Mouse (Mus musculus) heart, embryonic 11.5 days (tissue): ENCODE data around the gene Inpp5e. TPM values are rescaled to one million over a fixed set of nuclear protein-coding genes. Genes with fewer than 3 reads are reported as not detected.

Source experiments
- ATAC-seq: fragments of 200-750 bp; cut with Nextera tagmentation; replicated peaks from 2 replicates; pipeline ENCODE4 v1.8.0; 2017; ENCODE audit warnings: moderate library complexity; ENCODE audit not compliant: insufficient number of reproducible peaks, low FRiP score, low TSS enrichment
- H3K27ac ChIP-seq: fragments of 300-500 bp; sonication (generic); 2 replicates; pipeline ENCODE4 v1.5.1; 2014; ENCODE audit warnings: mild to moderate bottlenecking, low read depth, low read length
- H3K27me3 ChIP-seq: fragments of 300-500 bp; sonication (generic); 2 replicates; pipeline ENCODE4 v1.6.1; 2014; ENCODE audit warnings: mild to moderate bottlenecking, low read length, mixed read lengths; ENCODE audit not compliant: control insufficient read depth, insufficient read depth
- H3K36me3 ChIP-seq: fragments of 300-500 bp; sonication (generic); 2 replicates; pipeline ENCODE4 v1.6.1; 2014; ENCODE audit warnings: mild to moderate bottlenecking, low read length, moderate library complexity, mixed read lengths; ENCODE audit not compliant: control insufficient read depth, insufficient read depth
- H3K4me1 ChIP-seq: fragments of 300-500 bp; sonication (generic); 2 replicates; pipeline ENCODE4 v1.6.1; 2014; ENCODE audit warnings: low read length; ENCODE audit not compliant: control insufficient read depth, insufficient read depth
- H3K4me2 ChIP-seq: fragments of 300-500 bp; sonication (generic); 2 replicates; pipeline ENCODE4 v1.6.1; 2014; ENCODE audit warnings: mild to moderate bottlenecking, moderate library complexity
- H3K4me3 ChIP-seq: fragments of 300-500 bp; sonication (generic); 2 replicates; pipeline ENCODE4 v1.5.1; 2014; ENCODE audit warnings: low read depth, low read length
- H3K9ac ChIP-seq: fragments of 300-500 bp; sonication (generic); 2 replicates; pipeline ENCODE4 v1.6.1; 2014; ENCODE audit warnings: mild to moderate bottlenecking, low read depth, low read length, moderate library complexity
- H3K9me3 ChIP-seq: fragments of 300-500 bp; sonication (generic); replicated peaks from 2 replicates; pipeline ENCODE4 v1.6.1; 2016; ENCODE audit warnings: low read length; ENCODE audit not compliant: control insufficient read depth
- WGBS: fragments of 180-500 bp; shearing (Covaris S2); extraction: QIAGEN DNeasy Blood & Tissue Kit; methylation state at CpG from one replicate; pipeline ENCODE4 v1.1.7; 2014; ENCODE audit not compliant: insufficient replicate concordance; 5-methylcytosine and 5-hydroxymethylcytosine counted together
- polyA plus RNA-seq: library from polyadenylated mRNA; unstranded; fragments of >200 nt; fragmentation: Nextera tagmentation; extraction: Ambion mirVana; gene quantifications from 2 replicates; pipeline ENCODE4 v1.2.1, GENCODE M21; 2014

Gene Inpp5e
- polyA plus RNA-seq, 1 experiment from 2014 or later: 14.2 TPM

DNA sequence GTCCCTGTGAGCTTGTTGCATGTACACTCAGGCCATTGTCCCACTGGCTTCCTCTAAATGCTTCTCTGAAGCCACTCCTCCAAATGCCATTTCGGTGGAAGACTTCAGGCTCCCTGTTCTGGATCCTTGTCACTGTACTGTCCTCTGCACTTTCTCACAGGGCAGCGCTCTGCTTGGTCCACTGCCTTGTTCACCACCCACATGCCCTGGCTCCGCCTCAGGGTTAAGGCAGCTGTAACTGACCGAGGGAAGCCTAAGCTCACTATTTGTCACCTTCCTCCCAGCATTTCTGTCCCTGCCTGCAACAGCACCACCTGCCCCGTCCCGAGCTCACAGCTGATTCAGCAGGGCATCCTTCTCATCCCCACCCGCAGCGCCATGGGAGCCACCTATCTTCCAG lies 5.7 kb downstream of the Inpp5e start:
- no peak for ATAC-seq

DNA sequence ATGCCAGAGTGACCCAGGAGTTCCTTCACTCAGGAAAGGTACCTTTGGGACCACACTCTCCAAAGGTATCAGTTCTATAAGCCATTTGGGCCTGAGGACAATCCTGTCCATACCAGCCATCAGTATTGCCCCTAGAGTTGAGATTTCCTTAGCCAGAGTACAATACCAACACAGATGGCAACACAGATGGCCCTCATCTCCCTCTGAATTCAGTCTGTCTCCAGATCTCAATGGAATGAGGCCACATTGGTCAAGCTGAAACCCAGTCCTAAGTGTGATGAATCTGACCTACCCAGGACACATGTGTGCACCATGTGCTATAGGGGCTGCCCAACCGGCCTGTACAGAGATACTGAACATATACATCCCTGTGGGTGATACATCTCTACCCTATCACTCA lies 6.7 kb downstream of the Inpp5e start:
- Histone ChIP-seq H3K27me3 (no peaks in the 10 kb centered on the region), H3K4me1 (peaks cover 15% of the 10 kb centered on the region), H3K9me3 (no peaks in the 10 kb centered on the region), H3K9ac (no peak overlapping the region), H3K27ac (no peak overlapping the region), H3K36me3 (peaks cover 29% of the 10 kb centered on the region), H3K4me3 (no peak overlapping the region), H3K4me2 (no peak overlapping the region)
- 82% methylated on average over 1 of the region's 1 CpGs for WGBS
- ATAC-seq: no peak

More for the DNA sequence above, 5.7 kb downstream of the Inpp5e start:
- Histone ChIP-seq H3K4me3 (no peak overlapping the region), H3K9ac (no peak overlapping the region), H3K4me1 (peaks cover 25% of the 10 kb centered on the region), H3K27ac (no peak overlapping the region), H3K36me3 (peaks cover 23% of the 10 kb centered on the region), H3K27me3 (no peaks in the 10 kb centered on the region), H3K9me3 (no peaks in the 10 kb centered on the region), H3K4me2 (no peak overlapping the region)
- WGBS: 72% methylated on average over 8 of the region's 8 CpGs

DNA sequence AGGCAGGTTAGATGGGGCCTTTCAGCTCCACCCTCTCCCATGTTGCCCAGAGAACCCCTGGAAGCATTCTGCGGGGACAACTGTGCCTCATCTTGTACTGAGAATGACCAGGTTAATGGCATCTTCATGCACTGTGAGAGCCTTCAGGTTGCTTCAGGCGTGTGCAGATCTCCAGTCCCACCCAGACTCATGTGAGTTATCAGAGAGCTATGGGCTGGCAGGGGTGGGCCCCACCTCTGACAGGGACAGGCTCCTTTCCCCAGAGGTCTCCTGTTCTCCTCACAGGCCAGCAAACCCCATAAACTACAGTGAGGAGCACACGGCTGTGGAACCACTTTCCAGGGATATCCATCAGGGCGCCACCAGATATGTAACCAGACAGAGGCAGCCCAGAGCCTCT lies 8.0 kb downstream of the Inpp5e start:
- no peak for ATAC-seq
- WGBS: 73% methylated on average over 4 of the region's 4 CpGs

DNA sequence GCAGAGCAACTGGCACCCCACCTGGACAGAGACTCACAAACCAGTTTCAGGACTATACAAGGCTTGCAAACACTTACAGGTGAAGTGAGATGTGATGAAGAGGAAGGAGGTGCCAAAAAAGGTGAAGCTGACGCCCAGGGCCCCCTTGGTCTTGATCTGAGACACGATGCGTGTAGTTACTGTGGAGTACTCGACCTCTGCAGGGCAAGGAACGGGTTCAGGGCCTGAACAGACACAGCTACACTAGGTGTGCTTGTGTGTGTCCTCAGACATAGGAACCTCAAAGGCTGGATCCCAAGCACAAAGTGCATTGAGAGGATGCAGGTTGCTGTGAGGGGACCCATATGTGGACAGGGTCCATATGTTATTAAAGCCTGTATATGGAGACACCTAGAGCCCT lies 8.7 kb downstream of the Inpp5e start:
- no peak overlapping the region for H3K4me3 ChIP-seq
- H3K27me3 ChIP-seq: no peaks in the 10 kb centered on the region
- no peaks in the 10 kb centered on the region for H3K9me3 ChIP-seq
- no peak overlapping the region for H3K4me2 ChIP-seq
- WGBS: 89% methylated on average over 5 of the region's 5 CpGs
- no peak for ATAC-seq
- H3K9ac ChIP-seq: no peak overlapping the region
- 0 out of 2 replicates have a peak, but pooled peaks cover 3% of the 10 kb centered on the region for H3K4me1 ChIP-seq
- H3K27ac ChIP-seq: no peak overlapping the region
- peaks cover 45% of the 10 kb centered on the region for H3K36me3 ChIP-seq

More for the DNA sequence above, 8.0 kb downstream of the Inpp5e start:
- Histone ChIP-seq H3K36me3 (peaks cover 37% of the 10 kb centered on the region), H3K27me3 (no peaks in the 10 kb centered on the region), H3K4me1 (0 out of 2 replicates have a peak, but pooled peaks cover 3% of the 10 kb centered on the region), H3K9me3 (no peaks in the 10 kb centered on the region), H3K4me2 (no peak overlapping the region), H3K9ac (no peak overlapping the region), H3K27ac (no peak overlapping the region), H3K4me3 (no peak overlapping the region)

DNA sequence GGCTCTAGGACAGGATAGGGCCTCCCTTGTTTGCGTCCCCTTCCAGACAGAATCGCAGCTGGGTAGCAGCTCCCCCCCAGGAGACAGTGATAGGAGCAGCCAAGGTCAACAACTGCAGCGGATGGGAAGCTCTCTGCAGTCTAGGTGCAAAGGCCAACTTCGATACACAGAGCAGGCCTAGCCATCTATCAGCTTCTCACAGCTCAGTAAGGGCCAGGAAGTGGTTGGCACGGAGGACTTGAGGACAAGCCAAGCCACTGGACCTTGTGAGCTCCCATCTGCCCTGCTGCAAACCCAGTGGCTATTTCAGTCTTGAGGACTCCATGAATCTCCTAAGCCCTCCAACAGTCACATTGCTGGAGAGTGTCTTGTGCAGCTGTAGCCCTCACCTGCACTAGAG lies 9.4 kb downstream of the Inpp5e start:
- no peaks in the 10 kb centered on the region for H3K9me3 ChIP-seq
- no peak overlapping the region for H3K27ac ChIP-seq
- 0 out of 2 replicates have a peak, but pooled peaks have one; percentile 12 for ATAC-seq
- no peak overlapping the region for H3K4me2 ChIP-seq
- 60% methylated on average over 5 of the region's 5 CpGs for WGBS
- no peak overlapping the region for H3K9ac ChIP-seq
- H3K36me3 ChIP-seq: peaks cover 50% of the 10 kb centered on the region
- H3K4me1 ChIP-seq: 0 out of 2 replicates have a peak, but pooled peaks cover 3% of the 10 kb centered on the region
- no peaks in the 10 kb centered on the region for H3K27me3 ChIP-seq
- H3K4me3 ChIP-seq: no peak overlapping the region

DNA sequence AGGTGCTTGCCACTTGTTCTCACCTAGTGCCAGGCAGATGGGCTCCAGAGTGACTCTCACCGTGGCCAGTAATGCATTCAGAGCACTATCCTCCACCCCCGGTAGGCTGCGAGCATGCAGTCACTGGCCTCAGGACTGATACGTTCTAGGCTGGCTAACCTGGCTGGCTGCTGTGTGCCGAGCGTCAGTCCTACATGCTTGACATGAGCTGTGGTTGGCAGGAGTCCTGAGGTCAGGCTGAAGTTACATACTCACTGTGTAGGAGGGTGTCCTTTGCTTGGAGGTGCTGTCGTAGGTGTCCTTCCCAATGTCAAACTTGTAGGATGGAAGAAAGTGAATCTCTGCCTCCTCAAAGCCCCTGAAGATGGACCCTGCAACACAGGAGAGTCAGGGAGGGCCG lies 10.0 kb downstream of the Inpp5e start:
- no peak overlapping the region for H3K4me2 ChIP-seq
- peaks cover 54% of the 10 kb centered on the region for H3K36me3 ChIP-seq
- ATAC-seq: no peak
- 93% methylated on average over 8 of the region's 8 CpGs for WGBS
- no peak overlapping the region for H3K27ac ChIP-seq
- H3K9me3 ChIP-seq: no peaks in the 10 kb centered on the region
- 0 out of 2 replicates have a peak, but pooled peaks cover 3% of the 10 kb centered on the region for H3K4me1 ChIP-seq
- no peaks in the 10 kb centered on the region for H3K27me3 ChIP-seq
- no peak overlapping the region for H3K9ac ChIP-seq
- no peak overlapping the region for H3K4me3 ChIP-seq

DNA sequence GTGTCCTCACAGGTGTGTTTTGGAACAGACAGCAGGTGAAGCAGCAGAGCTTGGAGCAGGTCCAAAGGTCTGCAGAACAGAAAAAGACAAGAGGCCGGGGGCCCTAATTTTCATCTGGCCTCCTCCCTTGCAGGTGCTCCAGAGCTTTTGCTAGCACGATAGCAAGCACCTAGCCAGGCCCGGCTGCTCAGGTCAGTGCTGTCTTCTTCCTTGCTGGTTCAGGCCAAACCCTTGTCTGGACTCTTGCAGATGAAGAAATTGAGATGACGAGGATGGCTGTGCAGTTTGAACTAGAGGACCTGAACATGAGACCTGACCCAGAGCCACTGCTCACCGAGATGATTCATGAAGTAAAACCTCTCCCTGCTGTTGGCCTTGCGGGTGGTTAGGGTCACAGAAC lies 17.4 kb downstream of the Inpp5e start:
- Histone ChIP-seq H3K4me2 (no peak overlapping the region), H3K36me3 (peaks cover 51% of the 10 kb centered on the region), H3K9ac (no peak overlapping the region), H3K27me3 (no peaks in the 10 kb centered on the region), H3K9me3 (no peaks in the 10 kb centered on the region), H3K4me1 (peaks cover 9% of the 10 kb centered on the region), H3K27ac (no peak overlapping the region), H3K4me3 (no peak overlapping the region)
- ATAC-seq: no peak
- 93% methylated on average over 6 of the region's 6 CpGs for WGBS

DNA sequence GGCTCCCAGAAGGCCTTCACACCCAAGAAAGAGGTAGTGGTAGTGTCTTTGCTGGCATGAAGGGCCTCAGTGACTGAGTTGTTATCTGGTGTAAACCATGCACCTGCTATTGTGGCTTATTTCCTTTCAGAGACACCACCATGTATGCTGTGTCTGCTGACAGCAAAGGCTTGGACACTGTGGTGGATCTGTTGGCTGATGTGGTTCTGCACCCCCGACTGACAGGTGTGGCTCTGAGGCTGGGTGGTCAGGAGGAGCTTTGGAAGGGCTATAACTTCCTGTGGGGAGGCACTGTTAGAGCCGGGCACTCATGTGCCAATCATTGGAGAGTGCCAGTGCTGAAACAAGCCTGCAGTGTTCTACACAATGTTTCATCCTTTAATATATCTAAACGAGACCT lies 18.0 kb downstream of the Inpp5e start:
- no peak overlapping the region for H3K4me2 ChIP-seq
- no peak overlapping the region for H3K4me3 ChIP-seq

DNA sequence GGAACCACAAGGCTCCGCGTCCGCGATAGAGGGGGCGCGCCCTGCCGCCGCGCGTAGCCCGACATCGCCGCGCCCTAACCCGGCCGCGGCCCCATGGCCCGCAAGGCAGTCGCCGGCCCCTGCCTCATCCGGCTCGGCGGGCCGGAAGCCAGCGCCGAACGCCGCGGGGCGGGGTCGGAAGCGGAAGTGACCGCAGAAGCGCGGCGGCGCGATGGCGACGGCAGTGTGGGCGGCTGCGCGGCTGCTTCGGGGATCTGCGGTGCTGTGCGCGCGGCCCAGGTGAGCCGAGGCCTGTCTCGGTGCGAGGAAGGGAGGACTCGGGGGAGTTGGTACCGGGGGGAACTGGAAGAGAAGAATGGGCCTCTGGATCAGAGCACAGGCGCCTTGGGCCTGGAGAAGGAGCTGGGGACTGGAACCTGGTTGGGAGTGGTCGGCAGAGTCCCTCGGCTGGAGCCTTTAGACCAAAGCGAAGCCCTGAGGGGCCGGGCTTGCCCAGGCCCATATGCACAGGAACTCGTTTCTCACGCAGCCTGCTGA lies 19.8 kb downstream of the Inpp5e start, which contains the start of the genes Entr1 and Pmpca:
Entr1 (minus strand) TSS at position 163 of the 537 bp plus-strand sequence.
Pmpca (plus strand) TSS at position 186 of the 537 bp plus-strand sequence.
- no peaks in the 10 kb centered on the region for H3K27me3 ChIP-seq
- H3K4me1 ChIP-seq: peaks cover 9% of the 10 kb centered on the region
- H3K4me2 ChIP-seq: peak within 1 kb of the TSS; percentile 90
- H3K36me3 ChIP-seq: peaks cover 44% of the 10 kb centered on the region
- peak within 1 kb of the TSS; percentile 97 for H3K4me3 ChIP-seq
- no peaks in the 10 kb centered on the region for H3K9me3 ChIP-seq
- H3K9ac ChIP-seq: peak within 1 kb of the TSS; percentile 82
- ATAC-seq: peak; percentile 78
- under 1% methylated on average over 45 of the region's 60 CpGs for WGBS
- peak within 1 kb of the TSS; percentile 50 for H3K27ac ChIP-seq

More for the DNA sequence above, 18.0 kb downstream of the Inpp5e start:
- H3K4me1 ChIP-seq: peaks cover 9% of the 10 kb centered on the region
- peaks cover 48% of the 10 kb centered on the region for H3K36me3 ChIP-seq
- WGBS: 82% methylated on average over 3 of the region's 3 CpGs
- no peaks in the 10 kb centered on the region for H3K27me3 ChIP-seq
- H3K9me3 ChIP-seq: no peaks in the 10 kb centered on the region
- no peak overlapping the region for H3K9ac ChIP-seq
- no peak for ATAC-seq
- H3K27ac ChIP-seq: no peak overlapping the region
